Mouse (Mus musculus) gastrocnemius, postnatal 36 days (tissue): ENCODE results near the gene Aifm2. TPM values are rescaled to one million over a fixed set of nuclear protein-coding genes. Genes with fewer than 3 reads are reported as not detected.

ENCODE experiments used
- DNase-seq, 2 experiments: peaks; one replicate each; pipeline ENCODE4 v3.0.0; 2022
- intact Hi-C: fragments of 180-260 bp; cut with DNase I; formaldehyde crosslinking; loops from one replicate; pipeline ENCODE4 v1.15.1; 2025
- total RNA-seq, 2 experiments: library from RNA; stranded (reverse); gene quantifications; 2 replicates each; pipeline ENCODE4 v1.2.3; 2021

The Aifm2 gene
- total RNA-seq, 2 experiments from 2014 or later: 12.5 to 17.2 TPM

DNA sequence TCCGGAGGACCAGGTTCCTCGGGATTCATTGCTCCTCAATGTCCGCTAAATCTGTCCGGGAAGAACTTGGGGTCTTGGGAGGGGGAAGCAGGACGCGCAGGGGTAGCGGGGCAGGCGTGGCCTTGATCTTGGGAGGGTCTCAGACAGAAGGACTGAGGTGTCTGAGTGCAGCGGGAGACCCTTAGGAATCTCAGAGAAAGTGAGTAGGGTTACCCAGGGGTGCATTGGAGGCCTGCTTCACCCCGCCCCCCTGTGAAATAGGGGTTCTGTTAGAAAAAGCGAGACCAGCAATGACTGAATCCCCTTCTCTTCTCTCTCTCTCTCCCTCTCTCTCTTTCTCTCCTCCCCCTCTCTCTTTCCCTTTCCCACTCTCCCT, 387 bp downstream of the Aifm2 start:
- no peak for DNase-seq
- intact Hi-C loops: no loop called here

DNA sequence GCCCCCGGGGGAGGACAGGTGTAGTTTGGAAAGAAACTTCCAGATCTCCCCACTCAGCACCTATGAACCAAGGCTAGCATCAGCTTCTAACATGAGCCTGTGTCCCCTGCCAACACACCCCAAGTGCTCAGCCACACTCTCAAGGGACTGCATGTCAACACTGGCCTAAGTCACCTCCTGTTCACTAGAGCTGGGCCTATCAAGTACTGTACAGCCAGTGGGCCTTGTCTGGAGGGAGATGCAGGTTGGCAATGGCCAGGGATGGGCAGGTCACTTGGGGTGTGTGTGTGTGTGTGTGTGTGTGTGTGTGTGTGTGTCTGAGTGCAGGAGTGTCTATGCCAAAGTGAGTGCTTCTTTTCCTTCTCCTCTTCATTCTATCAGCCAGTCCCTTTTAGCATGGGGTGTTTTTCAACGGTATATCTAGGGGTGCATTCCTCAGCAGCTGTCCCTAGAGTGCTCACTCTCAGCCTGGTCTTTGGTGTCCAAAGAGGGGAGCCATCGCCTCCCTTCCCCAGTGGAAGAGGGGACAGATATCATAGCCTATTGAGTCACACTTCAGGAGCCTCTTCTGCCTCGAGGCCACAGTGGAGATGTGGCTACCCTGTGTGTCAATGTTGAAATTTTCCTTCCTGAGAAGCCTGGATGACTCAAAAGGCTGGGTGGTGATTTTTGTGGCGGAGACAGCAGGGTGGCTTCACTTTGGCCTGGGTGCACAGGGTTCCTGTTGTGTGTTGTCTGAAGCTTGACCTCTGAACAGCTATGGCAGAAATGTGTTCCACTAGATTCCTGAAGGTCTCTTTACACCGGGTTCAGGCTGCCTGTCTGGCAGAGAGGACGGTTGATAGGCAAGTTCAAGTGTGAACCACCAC, 1.2 kb downstream of the Aifm2 start:
- no peak for DNase-seq
- intact Hi-C loops: no loop called here

DNA sequence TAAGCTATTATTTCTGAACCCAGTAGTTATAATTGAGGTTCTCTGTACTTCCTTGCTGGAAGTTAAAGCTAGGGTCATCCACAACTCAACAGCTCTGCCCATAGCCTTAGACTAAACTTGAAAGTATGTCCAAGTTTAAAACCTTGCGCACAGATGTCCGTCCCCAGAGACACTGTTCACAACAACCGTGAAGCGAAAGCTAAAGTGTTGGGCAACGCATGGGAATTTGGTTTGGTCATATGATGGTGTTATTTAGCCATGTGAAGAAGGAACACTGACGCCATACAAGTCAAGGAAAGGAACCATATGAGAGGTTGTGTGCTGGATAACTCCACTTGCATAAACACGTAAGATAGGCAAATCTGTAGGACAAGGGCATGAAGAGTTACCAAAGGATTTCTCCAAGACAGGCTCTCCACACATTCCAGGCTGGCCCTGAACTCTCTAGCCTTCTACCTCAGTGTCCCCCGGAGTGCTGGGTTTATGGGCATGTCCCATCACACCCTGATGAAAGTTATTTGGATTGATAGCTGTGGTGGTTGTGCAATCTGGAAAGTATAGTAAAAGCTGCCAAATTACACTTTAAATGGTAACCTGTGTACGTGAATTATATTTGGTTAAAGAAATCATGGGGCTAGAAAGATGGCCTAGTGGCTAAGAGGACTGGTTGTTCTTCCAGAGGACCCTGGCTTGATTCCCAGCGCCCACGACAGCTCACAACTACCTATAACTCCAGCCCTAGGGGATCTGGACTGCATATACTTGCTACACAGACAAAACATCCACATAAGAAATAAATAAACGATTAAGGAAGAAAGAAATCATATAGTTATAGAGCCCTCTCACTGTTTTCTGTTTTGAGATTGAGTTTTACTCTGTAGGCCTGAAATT, 2.6 kb downstream of the Aifm2 start:
- no peak for DNase-seq
- intact Hi-C loops: no loop called here

DNA sequence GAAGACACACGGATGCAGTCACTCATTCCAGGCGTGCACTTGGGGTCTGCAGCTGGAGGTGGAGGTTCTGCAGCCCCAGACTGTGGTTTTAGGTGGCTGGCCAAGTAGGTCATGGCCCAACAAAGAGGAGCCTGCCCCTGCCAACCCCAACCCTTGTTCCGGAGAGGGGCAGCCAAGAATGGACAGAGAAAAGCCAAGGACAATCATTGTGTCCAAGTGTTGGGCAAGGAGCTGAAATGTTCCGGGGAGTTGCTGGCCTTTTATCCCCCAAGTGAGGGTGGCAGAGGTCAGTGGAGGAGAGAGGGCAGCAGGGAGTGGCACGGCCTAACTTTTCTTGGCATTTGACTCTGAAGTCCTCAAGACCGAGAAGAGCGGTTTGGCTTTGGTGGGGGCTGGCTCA, 5.3 kb downstream of the Aifm2 start:
- DNase-seq: no peak
- intact Hi-C loops: no loop called here

DNA sequence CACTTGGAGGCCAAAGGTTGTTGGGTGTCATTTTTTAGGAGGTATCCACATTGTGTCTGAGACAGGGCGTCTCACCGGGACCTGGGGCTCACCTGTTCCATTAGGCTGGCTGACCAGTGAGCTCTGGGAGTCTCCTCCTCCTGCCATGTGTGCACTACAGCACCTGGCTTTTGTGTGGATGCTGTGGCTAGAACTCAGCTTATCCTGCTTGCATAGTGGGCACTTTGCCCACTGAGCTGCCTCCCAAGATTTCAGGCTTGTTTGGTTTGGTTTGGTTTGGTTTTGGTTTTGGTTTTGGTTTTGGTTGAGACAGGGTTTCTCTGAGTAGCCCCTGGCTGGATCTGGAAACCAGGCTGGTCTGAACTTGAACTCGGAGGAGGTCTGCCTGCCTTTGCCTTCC, 7.2 kb downstream of the Aifm2 start:
- no peak for DNase-seq
- intact Hi-C loops: no loop called here

DNA sequence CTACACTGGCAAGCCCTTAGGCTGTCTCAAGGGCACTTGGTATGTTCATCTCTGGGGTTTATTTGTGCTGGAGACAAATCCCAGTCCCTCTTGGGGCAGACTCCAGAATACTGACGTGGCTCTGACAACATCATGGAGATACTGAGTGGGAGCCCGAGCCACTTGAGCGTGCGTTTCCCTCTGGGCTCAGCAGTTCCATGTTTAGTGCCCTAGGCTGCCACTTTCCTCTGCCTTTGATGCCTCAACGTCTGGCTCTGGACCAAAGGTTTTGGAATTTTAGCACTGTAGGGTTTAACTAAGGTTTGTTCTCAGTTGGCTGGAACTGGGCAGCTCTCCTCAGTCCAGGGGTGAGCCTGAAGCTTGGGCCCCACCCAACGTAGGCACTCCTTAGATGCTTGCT, 8.2 kb downstream of the Aifm2 start:
- no peak for DNase-seq
- intact Hi-C loops: no loop called here

DNA sequence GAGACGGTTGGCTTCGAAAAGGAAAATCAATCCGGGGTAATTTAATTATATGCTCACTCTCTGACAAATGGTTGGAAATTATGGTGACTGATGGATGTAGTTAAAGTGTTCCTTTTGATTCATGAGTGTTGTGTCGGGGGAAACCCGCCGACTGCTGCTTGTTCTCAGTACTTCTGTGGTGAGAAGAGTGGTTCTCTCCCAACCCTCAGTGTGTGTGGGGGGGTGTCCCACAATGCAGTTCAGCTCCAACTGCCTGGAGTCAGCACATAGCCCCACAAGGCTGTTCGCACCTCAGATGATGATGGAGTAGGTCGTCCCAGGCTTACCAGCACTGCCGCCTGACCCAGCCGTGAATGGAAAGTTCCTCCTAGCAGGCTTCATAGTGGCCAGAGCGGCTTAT, 14.1 kb downstream of the Aifm2 start:
- intact Hi-C loops: no loop called here
- no peak for DNase-seq

DNA sequence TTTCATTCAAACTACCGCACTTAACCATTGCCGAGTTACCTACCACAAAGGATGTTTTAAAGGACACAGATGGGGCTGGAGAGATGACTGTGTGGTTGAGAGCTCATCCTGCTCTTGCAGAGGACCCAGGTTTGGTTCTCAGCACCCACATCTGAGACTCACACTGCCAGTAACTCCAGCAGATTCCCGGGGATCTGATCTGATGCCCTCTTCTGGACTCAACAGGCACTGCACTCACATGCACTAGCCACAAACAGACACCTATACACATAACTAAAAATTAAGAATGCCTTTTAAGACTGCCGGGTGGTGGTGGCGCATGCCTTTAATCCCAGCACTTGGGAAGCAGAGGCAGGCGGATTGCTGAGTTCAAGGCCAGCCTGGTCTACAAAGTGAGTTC, 15.1 kb downstream of the Aifm2 start:
- intact Hi-C loops: loop anchor here (5.0 kb wide), 1 partner anchor 58 kb away; no protein-coding TSS in a partner anchor
- DNase-seq: no peak

DNA sequence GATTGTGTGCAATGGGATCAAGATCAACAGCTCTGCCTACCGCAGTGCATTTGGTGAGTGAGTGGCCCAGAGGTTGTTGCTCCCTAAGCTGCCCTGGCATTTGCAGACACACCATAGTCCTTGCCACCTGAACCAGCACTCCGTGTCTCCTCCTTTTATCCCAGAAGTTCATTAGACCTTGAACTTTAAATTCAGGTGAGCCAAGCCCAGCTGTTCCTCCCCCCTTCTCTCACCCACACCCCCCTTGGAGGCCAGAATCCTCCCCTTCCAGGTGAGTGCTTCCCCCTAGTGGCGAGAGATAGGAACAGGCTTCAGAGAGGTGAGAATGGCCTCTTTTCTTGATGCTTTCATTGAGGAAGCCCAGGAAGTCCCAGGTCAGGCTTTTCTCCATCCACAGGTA, 19.3 kb downstream of the Aifm2 start:
- no peak for DNase-seq
- intact Hi-C loops: loop anchor here (5.0 kb wide), 1 partner anchor 62 kb away; no protein-coding TSS in a partner anchor

DNA sequence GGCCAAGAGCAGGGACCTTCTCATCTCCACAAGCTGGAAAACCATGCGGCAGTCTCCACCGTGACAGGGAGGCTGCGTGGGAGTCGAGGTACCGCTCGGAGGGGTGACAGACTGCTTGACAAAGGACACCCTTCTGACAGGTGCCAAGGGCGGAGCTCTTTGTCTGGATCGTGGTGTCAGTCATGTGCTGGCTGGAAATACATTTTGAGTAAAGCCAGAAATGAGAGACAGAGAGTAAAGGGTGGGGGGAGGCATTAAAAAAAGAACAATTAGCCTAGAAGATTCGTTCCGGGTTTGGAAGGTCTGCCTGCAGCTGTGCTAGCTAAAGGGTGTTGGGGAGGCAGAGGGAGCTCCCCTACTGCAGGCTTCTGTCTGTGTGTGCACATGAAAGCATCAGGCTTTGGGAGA, 21.6 kb downstream of the Aifm2 start:
- DNase-seq: no peak
- intact Hi-C loops: no loop called here

DNA sequence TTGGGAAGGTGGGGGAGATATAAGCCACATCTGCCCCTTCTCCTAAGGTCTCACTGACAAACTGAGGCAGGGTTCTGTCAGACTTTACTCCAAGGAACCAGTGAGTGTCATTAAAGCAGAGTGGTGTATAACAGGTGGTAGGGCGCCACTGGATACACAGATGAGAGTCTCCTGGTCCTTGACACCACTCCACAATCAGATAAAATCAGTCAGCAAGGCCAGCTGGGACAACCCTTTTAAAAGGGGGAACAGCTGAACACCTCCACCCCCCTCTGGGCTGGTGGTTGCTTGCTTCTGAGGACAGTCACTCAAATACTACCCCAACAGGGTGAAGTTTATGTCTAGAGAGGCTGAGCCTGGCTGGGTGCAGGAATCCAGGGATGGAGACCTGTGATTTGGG, 22.5 kb downstream of the Aifm2 start:
- intact Hi-C loops: no loop called here
- DNase-seq: no peak

DNA sequence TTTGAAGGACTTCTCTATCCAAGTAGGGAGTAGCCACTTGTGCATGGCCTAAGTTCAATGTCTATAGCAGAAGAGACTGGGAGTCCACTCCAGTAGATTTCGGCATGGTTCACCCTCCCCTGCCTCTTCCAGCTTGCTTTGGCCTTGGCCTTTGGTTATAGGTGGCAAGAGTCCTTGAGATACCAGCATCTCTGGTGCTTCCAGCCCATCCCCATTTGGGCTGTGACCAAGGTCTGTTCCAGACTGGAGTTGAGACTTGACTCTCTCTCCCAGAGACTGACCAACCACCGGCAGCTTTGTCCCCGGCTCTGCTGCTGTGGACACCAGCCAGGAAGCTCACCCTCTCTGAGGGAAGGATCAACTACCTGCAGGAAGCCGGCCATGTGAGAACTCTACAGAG, 23.1 kb downstream of the Aifm2 start:
- intact Hi-C loops: no loop called here
- no peak for DNase-seq

DNA sequence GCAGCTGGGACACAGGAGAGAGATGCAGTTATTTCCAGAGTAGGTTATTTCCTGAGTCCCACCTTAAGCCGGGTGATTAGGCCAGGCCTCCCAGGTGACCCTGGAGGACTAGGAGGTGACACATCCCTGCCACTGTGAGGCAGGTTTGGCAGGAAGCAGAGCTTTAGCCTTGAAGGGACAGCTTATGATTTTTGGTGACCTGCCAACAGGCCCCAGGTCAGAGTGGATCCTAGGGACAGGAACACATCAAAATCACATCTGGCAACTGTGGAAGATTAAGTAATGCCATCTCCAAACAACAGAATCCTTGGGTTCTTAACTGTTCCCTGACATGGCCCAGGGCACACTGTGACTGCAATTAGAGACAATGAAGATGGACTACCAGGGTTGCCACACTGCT, 26.2 kb downstream of the Aifm2 start:
- no peak for DNase-seq
- intact Hi-C loops: no loop called here

DNA sequence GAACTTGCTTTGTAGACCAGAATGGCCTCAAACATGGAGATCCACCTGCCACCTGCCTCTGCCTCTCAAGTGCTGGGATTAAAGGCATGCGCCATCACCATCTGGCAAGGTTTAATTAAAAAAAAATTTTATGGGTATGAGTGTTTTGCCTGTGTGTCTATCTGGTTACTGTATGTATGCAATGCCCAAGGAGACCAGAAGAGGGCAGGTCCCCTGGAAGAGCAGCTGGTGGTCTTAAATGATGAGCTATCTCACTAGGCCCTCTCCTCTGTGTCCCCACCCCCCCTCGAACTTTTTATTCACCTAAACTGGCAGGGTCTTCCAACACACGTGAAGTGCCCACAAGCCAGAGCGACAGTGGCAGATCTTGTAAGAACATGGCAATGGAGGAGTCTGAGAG, 26.8 kb downstream of the Aifm2 start:
- intact Hi-C loops: no loop called here
- DNase-seq: no peak

DNA sequence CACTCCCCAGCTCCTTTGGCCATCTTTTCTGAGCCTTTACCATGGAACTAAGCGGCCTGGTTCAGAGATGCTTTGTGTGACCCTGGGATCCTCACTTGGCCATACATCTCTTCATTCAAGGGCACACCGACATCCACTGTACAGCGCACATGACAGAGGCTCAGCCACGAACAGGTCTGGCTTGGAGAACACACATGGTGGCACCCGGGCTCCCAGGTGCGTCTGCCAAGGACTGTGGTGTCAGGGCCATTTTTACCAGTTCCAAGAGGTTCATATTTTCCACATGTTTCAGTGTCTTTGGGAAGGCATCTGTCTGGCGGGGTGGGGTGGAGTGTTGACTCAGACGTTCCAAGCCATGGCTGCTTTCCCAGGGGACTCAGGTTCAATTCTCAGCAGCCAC, 27.3 kb downstream of the Aifm2 start:
- intact Hi-C loops: no loop called here
- no peak for DNase-seq

DNA sequence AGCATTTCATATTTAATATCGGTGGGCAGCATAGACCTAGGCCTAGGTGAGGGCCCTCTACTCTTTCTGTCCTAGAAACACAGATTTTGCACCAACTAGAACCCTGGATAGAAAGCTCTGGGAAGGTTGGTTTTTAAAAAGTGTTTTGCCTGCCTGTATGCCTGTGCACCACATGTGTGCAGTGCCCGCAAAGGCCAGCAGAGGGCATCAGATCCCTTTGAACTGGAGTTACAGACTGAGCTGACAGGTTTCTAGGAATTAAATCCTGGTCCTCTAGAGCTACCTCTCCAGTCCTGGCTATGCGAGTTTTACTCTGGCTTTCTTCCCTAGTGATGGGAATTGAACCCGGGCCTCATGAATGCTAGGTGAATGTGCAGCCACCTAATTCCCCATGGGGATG, 30.1 kb downstream of the Aifm2 start:
- no peak for DNase-seq
- intact Hi-C loops: no loop called here

DNA sequence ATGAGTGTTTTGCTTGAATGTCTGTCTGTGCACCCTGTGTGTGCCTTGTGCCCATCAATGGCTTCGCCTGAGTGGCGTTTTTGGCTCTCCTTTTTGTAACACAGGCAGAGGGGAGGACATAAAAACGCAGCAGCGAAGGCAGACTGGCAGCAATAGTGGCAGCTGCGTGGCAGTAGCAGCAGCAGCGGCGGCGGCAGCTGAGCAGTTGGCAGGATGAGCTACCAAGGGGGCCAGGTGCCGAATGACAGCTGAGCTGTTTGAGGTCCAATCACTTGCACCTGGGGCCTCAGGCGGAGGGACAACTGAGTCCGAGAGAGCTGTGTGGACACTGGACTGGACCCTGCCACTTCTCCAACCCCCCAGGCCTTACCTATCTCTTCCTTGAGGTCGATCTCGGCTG, 32.2 kb downstream of the Aifm2 start:
- DNase-seq: no peak
- intact Hi-C loops: no loop called here

DNA sequence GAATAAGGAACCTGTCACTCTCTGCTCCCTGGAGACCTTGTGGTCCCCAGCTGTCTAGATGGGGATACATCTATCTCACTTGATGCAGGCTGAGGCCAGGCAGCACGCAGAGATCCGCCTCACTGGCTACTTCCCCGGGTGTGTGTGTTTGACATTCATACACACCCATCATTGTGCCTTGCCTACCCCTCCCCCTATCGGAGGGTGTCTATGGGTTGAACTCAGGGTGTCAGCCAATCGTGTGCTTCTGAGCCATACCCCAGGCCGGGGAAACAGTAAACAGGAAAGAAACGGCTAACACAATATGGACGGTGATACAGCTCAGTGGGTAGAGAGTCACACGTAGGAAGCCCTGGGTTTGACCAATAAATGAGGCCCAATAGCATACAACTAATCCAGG, 35.0 kb downstream of the Aifm2 start:
- intact Hi-C loops: no loop called here
- DNase-seq: no peak

DNA sequence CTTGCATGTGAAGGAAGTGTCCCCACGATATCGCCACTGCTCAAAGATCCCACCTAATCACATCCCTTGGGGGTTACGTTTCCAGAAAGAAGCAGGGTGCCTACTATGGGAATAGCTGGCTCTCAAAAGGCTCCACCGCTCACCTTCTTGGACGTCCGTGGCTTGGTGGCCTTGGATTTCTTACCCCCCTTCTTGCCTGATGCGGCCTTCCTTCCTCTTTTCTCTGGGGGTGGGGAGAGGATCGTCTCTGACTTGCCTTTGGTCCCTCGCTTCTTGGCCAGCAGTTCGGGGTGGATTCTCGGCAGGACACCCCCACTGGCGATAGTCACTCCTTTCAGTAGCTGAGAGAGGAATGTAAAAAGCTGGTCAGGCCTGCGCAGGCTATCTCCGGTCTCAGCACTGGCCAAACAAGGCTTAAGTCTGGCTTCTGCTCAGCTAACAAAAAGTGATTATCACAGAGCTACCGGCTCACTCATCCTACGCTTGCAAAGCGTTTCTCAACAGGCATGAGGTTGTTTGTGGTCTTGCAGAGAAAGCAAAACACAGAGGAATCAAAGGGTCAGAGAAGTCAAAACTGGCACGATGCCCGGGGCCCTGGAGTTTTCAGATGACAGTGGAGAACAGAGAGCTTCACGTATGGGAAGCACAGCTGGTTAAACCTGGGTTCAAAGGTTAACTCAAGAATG, 36.6 kb downstream of the Aifm2 start:
- no peak for DNase-seq
- intact Hi-C loops: no loop called here

DNA sequence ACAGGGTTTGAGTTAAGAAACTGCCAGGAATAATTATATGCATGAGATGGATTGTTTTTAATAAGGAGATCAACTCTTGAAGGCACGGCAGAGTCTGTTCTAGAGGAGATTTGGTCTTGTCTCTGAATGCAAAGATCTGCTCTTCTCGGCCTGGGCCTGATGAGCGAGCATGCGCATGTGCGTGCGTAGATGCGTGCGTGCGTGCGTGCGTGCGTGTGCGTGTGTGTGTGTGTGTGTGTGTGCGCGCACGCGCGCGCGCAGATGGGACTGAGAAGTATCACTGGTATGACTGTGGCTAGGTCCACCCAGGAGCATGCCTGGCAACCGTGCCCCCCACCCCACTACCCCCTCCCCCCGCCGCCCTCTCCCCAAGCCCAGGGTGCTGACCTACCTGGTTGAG, 38.0 kb downstream of the Aifm2 start:
- intact Hi-C loops: no loop called here
- no peak for DNase-seq

DNA sequence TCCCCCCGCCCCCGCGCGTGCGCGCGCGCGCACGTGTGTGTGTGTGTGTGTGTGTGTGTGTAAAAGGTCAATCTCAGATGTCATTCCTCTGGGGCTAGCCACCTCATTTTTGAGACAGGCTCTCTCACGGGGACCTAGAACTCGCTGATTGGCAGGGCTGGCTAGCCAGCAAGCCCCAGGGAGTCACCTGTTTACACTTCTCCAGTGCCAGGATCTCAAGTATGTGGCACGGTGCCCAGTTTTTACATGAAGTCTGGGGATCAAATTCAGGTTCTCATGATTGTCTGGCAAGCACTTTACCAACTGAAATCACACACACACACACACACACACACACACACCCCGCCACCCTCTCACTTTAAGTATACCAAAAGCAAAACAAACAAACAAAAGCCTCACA, 42.0 kb downstream of the Aifm2 start:
- intact Hi-C loops: no loop called here
- DNase-seq: peak; percentile 37 to 48
